Mouse (Mus musculus) liver (tissue): ENCODE data around the gene Lacc1.
A peak's percentile ranks its signal among the peaks of the same experiment; 100 is the strongest.
"Not testable (repeated sequence)": the region's sequence is repeated elsewhere in the genome, so short reads cannot be mapped to it uniquely, and the experiment has no call there.

Experiments
- DNase-seq: peaks from one replicate; pipeline ENCODE4 v3.0.0-alpha.2; 2020; ENCODE audit warnings: mixed read lengths

Gene Lacc1

DNA sequence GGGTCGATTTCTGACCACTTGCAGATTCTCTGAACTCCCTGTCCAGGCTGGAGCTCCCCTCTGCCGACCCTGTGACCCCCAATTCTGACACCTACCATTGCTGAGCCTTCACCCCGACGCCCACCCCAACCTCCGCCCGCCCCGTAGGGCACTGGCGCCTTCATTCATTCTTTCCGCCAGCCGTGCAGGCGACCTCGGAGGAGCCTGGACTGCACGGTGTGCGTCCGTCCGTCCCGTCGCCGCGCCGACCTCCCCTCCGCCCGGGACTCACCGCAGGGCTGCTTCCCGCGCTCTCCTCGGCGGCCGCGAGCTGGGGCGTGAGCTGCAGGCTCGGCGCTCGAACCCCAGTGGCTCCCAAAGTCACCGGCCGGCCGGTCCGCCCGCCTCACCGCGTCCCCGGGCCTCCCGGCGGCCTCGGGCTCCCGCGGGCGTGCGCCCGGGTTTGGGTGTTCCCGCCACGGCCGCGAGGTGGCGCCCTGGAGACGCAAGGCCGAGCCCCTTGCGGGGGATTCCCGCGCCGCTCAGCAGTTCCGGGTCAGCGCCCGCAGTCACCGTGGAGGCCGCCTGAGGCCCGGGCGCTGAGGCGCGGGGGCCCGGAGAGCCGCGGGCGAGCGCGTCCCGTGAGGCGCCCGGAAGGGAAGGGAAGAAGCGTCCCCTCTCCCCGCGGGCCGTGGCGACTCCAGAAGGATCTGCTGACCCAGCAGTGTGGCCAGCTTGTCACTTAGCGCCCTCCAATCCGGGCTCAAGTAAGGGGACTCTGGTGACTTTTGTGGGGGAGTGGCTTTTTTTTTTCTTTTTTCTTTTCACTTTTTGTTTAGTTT is at the start of gene Lacc1, which contains the start of gene Ccdc122:
Gene Lacc1 (minus strand): TSS at position 679 of the 821 bp plus-strand sequence.
Gene Ccdc122 (plus strand): TSS at position 547 of the 821 bp plus-strand sequence.
- DNase-seq: peak; percentile 85

- DNase-seq: no peak
These were observed 44.5 kb upstream of the Lacc1 start for GRCm38 (mm10) chr14:77081248-77081647.

DNA sequence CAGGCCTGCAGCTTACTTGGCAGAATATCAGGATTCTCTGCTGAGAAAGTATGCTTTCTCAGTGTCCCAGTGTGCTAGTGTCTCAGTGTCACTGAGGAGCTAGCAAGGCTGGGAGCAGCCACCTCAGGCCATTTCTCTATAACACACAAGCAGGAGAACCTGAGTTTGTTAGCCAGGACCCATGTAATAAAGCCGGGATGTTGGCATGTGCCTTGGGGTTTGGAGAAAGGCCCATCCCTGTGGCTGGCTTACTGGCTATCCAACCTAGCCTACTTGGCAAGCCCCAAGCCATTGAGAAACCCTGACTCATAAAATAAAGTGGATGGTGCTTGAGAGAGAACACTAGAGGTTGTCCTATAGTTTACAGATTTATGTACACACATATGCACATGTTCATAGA is 32.7 kb upstream of the Lacc1 start:
- no peak for DNase-seq

DNA sequence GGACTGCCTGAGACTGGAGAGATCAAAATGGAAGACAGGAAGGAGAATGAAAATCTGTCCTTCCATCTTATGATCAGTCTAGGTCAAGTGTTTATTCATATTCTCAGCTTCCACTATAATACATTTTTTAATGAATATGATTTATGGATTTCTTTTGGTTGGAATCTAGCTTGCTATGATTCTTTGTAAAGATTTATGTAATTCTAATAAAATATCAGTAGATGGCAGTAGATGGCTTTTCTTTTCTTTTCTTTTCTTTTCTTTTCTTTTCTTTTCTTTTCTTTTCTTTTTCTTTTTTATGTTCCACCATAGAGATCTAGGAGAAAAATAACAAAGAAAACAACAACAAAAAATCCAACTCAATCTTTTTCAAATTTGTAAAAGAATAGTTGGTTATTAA is 16.6 kb upstream of the Lacc1 start:
- no peak for DNase-seq

DNA sequence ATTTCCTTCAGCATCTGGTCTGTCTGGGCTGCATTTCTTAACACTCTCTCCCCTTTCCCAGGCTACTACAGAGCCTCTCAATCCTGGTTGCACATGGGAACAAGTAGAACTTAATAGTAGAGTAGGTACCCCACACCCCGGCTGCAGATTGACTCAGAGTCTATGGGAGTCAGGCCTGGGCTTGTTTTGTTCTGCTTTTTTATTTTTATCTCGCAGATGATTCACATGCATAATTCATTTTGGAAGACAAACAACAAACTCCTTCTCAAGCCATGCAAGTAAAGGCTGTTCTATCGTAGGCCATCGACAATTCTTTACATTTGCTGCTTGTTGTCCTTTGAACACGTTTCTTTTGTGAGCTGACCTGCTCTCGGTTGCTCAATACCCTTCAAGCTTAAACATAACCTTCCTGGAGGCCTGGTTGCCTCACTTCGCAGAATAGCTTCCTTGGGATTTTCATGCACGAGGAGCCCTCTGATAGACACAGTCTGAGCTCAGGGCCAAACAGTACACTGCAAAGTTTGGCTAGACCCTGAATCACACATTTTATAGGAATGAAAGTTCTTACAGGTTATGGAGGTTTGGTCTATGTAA is 1.2 kb upstream of the Lacc1 start:
- no peak for DNase-seq

DNA sequence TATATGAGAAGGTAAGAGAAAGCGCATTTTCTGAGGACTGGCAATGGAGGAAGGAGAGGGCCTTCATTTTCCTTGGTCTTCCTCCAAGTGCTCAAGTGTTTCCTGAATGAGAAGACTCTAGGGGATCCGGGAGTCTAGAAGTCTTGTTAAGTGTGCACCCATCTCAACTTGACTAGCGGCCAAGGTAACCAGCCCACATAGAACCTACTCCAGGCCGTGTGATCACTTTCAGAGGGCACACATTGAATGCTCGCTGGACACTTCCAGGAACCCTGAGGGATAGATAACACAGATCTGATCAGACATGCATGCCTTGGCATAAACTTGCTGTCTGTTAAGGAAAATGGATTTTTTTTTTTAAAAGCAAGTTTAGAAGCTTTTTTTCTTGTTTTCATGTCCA is 626 bp upstream of the Lacc1 start:
- no peak for DNase-seq

DNA sequence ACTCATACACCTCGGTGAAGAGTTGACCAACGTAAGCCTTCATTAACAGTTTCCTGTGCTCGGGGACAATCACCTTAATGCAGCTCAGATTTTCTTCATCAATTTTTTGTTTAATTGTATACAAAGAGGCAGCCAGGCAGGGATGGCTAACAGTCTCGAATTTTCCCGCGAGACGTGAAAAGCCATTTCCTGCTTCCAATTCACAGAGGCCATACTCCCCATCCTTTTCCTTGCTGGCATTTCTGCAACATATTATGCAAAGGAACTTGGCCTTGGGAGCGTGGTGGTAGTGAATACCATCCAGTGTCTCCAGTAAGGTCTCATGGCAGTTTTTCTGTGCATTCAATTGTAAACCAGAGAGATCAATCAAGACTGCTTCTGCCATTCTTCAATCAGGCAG is 1.7 kb downstream of the Lacc1 start:
- DNase-seq: no peak

DNA sequence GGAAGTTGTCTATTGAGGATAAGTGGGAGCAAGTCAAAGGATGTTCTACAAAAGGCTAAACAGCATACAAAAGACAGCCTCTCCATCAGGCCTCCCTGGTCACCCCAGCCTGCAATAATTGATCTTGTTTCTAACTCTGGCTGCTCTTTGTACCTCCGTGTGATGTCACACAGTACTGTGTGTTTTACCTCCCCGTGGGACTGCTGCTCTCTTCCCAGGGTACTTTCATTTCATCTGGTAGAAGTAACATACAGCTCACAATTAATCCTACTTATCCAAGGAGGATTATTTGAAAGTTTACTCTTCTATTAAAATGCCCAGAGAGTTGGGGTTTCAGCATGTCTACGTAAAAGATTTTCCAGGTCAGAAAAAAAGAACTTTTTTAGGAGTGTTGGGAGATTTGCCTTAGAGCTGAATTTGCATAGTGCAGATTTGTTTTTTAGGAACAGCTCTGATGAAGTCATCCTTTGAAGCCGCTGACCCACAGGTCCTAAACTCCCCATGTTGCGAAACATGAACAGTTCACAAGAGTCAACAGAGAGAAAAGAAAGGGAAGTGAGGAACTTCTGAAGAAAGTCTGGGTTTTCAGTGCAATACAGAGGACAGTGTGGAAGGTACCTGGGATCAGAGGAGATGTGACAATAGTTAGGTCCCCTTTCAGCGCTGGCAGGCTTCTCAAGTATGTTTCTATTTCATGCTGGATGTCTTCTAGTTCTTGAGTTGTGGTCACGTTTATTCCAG is 2.4 kb downstream of the Lacc1 start:
- no peak for DNase-seq

- DNase-seq: no peak
These were observed 3.3 kb downstream of the Lacc1 start for GRCm38 (mm10) chr14:77033391-77033790.

- DNase-seq: no peak
These were observed 4.3 kb downstream of the Lacc1 start for GRCm38 (mm10) chr14:77032433-77032832.

DNA sequence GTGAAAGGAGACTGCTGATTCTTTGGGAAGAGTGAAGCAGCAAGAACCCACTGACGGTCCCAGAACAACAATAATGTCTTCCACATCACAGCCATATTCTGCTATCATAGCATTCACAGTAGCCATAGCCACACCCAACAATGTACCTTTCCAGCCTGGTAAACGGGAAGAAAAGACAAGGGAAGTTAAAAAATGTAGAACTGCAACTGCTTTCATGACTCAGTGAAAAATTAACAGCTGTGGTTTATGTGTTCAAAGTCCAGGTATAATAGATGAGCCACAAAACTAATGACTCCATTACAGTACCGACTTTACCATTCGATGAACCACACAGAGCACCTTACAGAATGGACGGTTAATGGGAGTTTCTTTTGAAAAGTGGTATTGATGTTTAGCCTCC is 5.9 kb downstream of the Lacc1 start:
- DNase-seq: no peak

DNA sequence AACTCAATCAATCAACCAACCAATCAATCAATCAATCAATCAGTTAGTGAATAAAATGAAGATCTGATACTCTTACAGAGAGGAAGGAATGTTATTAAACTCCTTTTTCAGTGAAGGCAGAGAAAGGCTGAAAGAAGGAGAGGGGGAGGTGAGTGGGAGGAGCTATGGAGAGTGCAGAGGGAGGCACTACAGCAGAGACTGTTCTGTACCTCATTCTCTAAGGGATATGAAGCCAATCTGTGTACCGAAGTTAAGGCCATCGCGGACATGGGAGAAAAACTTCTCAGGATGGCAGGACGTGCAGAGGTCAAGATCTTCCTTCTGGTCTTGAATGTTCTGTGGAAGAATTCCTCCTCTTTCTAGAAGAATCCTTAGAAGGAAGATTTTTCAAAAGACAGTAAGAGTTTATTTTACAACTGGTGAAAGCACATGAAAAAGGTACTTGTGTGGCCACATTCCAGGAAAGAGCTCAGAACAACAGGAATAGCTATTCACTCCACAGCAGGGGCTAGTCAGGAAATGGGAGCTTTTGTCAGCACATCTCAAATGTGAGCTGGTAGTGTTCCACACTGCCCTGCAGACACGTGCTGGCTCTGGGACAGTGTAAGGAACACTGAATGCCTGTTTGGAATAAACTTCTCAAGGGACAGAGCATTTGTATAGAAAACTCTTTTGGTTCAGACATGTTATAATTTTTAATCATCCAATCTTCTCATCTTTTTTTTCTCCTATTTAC is 7.2 kb downstream of the Lacc1 start:
- no peak for DNase-seq

DNA sequence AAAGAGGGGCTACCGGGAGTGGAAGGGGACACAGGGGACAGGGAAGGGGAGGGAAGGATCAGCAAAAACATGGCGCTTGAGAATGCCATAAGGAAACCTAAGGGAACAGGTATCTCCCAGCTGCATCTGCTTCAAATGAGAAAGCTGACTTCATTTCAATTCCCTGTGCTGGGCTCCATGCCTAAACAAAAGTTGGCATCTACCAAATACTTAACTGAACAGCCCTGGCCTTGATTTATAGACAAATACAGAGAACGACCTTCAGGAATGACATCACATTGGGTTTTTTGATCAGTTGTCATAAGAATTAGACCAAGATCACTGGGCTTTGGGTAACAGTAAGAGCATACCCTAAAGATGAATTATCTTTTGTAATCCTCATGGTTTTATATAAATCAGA is 12.2 kb downstream of the Lacc1 start:
- DNase-seq: no peak

GRCm38 (mm10) chr14:77017211-77017610 is 19.5 kb downstream of the Lacc1 start:
- DNase-seq: no peak

DNA sequence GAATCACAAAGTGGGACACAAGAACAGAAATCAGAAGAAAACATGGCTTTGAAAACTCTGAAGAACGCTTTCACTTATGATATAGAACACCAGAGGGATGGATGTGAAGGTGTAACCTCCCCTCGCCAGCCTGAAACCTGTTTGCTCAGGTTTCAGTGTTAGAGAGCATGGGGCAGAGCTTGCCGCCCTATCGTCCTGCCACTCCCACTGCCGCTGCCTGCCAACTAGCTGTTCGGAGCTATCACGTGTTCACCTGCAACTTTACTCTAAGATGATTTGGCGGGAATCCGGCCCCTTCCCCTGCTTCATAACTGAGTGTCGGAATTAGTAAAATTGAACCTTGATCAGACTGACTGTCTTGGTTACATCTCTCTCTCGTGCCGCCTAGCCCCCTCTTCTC is 19.9 kb downstream of the Lacc1 start:
- not testable (repeated sequence) for DNase-seq

GRCm38 (mm10) chr14:77011804-77012203 is 24.9 kb downstream of the Lacc1 start:
- peak; percentile 67 for DNase-seq

GRCm38 (mm10) chr14:77008238-77008637 is 28.5 kb downstream of the Lacc1 start:
- peak; percentile 66 for DNase-seq

GRCm38 (mm10) chr14:77005566-77005965 is 31.1 kb downstream of the Lacc1 start:
- DNase-seq: no peak

- no peak for DNase-seq
These were observed 32.0 kb downstream of the Lacc1 start for GRCm38 (mm10) chr14:77004740-77005139.

- not testable (repeated sequence) for DNase-seq
These were observed 46.4 kb downstream of the Lacc1 start for GRCm38 (mm10) chr14:76990351-76990750.

- DNase-seq: no peak
These were observed 54.9 kb downstream of the Lacc1 start for GRCm38 (mm10) chr14:76981781-76982180.

GRCm38 (mm10) chr14:76981176-76981575 is 55.5 kb downstream of the Lacc1 start:
- DNase-seq: no peak

DNA sequence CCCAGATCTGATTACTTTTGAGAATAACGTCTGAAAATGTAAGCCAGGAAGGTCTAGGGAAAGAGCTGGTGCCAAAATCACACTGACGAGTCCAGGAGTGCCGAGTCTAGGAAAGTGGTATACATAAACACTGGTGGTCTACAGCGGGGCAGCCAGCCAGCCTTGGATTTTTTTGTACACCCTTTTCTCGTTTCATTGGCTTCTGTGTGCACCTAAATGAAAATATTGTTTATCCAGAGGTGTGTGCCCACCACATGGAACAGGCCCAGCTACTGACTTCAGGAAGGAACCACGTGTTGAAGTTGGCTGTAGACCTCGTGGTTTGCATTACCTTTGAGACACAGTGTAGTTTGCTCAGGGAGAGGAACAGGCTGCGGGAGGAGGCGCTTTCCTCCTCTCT is 57.1 kb downstream of the Lacc1 start:
- DNase-seq: no peak
